Comparison of ENCODE assay signal across 8 mouse cellular contexts in the genomic region with DNA sequence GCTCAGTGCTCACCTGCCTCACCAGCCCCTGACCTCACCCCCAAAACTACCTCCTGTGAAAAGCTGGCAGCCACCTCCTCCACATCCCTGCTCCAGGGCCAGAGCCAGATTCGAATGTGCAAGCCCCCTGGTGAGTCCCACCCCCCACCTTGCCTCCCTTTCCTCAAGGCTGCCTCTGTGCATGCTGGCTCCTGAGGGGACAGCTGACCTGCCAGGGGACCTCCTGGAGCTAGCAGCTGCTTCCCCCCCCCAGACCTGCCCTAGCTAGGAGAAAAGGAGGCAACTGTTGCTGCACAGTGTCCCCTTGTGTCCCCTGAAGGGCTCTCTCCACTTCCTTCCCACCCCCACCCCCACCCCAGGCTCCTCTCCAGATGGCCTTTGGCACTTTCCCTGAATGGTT. TPM values are rescaled to one million over a fixed set of nuclear protein-coding genes. Genes with fewer than 3 reads are reported as not detected.
DNase-seq lines count a peak whose midpoint lies in the region; ATAC-seq and TF ChIP-seq lines count a peak whose summit lies in the region.

No protein-coding gene starts in this region.

- ATAC-seq in heart, embryonic 15.5 days (replicated peaks; ENCODE audit: insufficient number of reproducible peaks, insufficient read depth, low FRiP score, low read depth) = no peak
- no peak for ATAC-seq in forebrain, embryonic 14.5 days
- no peak for ATAC-seq in limb, embryonic 15.5 days (ENCODE audit: insufficient number of reproducible peaks, low FRiP score, low TSS enrichment, low read depth)

- no peak overlapping the region for H3K9ac ChIP-seq in heart, embryonic 15.5 days
- no peak overlapping the region for H3K9ac ChIP-seq in CH12.LX (ENCODE audit: insufficient read depth, low read depth)
- no peak overlapping the region; the same call in 1 of the 2 replicates for H3K9ac ChIP-seq in forebrain, embryonic 14.5 days (ENCODE audit: low read length)
- H3K9ac ChIP-seq in limb, embryonic 15.5 days = no peak overlapping the region

- no peak for DNase-seq in heart, adult 11 months
- DNase-seq in CH12.LX (ENCODE audit: extremely low read depth) = no peak
- DNase-seq in forebrain, embryonic 14.5 days (ENCODE audit: low spot score) = no peak
- no peak for DNase-seq in embryo, embryonic 10 days (ENCODE audit: low spot score)
- DNase-seq in spleen, adult 18-20 months = no peak
- DNase-seq in kidney, adult 2 months = no peak

- H3K9me3 ChIP-seq in heart, embryonic 15.5 days (replicated peaks) = no peaks in the 10 kb centered on the region
- H3K9me3 ChIP-seq in CH12.LX (replicated peaks; ENCODE audit: low read length) = no peaks in the 10 kb centered on the region
- no peaks in the 10 kb centered on the region for H3K9me3 ChIP-seq in forebrain, embryonic 14.5 days (replicated peaks; ENCODE audit: control insufficient read depth, low read length)
- H3K9me3 ChIP-seq in limb, embryonic 15.5 days = no peaks in the 10 kb centered on the region

- peaks cover 85% of the 10 kb centered on the region for H3K4me1 ChIP-seq in heart, embryonic 15.5 days (replicated peaks)
- H3K4me1 ChIP-seq in CH12.LX (ENCODE audit: control insufficient read depth in 1 of 2, insufficient read depth in 2 of 2) = peaks cover 22 to 63% of the 10 kb centered on the region in 2 experiments
- peaks cover 24% of the 10 kb centered on the region for H3K4me1 ChIP-seq in forebrain, embryonic 14.5 days (ENCODE audit: control insufficient read depth, insufficient read depth, low read length)
- peaks cover 86% of the 10 kb centered on the region for H3K4me1 ChIP-seq in limb, embryonic 15.5 days
- peaks cover 45% of the 10 kb centered on the region for H3K4me1 ChIP-seq in kidney, adult 2 months (ENCODE audit: control insufficient read depth, insufficient read depth, low read length)

- TF ChIP-seq RAD21 in CH12.LX (IDR thresholded peaks at IDR 0.05; ENCODE audit: low read depth, low read length) = no peak

- in situ Hi-C loops in CH12.LX (cut with MboI; ENCODE audit: low pct_ligation_motif_present, low pct_unique_long_range_greater_than_20kb, low sequenced_read_pairs) = no loop called here

- no peak overlapping the region for H3K4me3 ChIP-seq in heart, embryonic 15.5 days
- no peak overlapping the region for H3K4me3 ChIP-seq in CH12.LX (replicated peaks in 1 of 3; ENCODE audit: low read depth in 2 of 3, low read length in 2 of 3, poor library complexity in 1 of 3)
- no peak overlapping the region for H3K4me3 ChIP-seq in forebrain, embryonic 14.5 days (ENCODE audit: low read depth, low read length)
- no peak overlapping the region for H3K4me3 ChIP-seq in limb, embryonic 15.5 days
- no peak overlapping the region for H3K4me3 ChIP-seq in kidney, adult 2 months (ENCODE audit: insufficient read depth, low read depth, low read length)

- H3K27me3 ChIP-seq in heart, embryonic 15.5 days = no peaks in the 10 kb centered on the region
- H3K27me3 ChIP-seq in CH12.LX (replicated peaks) = no peaks in the 10 kb centered on the region
- H3K27me3 ChIP-seq in forebrain, embryonic 14.5 days (replicated peaks; ENCODE audit: control insufficient read depth, insufficient read depth, low read length) = no peaks in the 10 kb centered on the region
- no peaks in the 10 kb centered on the region for H3K27me3 ChIP-seq in limb, embryonic 15.5 days
- H3K27me3 ChIP-seq in kidney, adult 2 months (replicated peaks; ENCODE audit: control insufficient read depth, insufficient read depth, low read length) = no peaks in the 10 kb centered on the region

- peak overlapping the region; percentile 44 for H3K27ac ChIP-seq in heart, embryonic 15.5 days
- H3K27ac ChIP-seq in CH12.LX (ENCODE audit: insufficient read depth, low read depth) = peak overlapping the region; percentile 24; the same call in 1 of the 2 replicates
- peak overlapping the region; percentile 33; the same call in 1 of the 2 replicates for H3K27ac ChIP-seq in forebrain, embryonic 14.5 days (ENCODE audit: low read depth, low read length)
- peak overlapping the region; percentile 77 for H3K27ac ChIP-seq in limb, embryonic 15.5 days
- H3K27ac ChIP-seq in kidney, adult 2 months (ENCODE audit: insufficient read depth, low read depth, low read length) = no peak overlapping the region

- H3K36me3 ChIP-seq in heart, embryonic 15.5 days = peaks cover 53% of the 10 kb centered on the region
- peaks cover 40 to 51% of the 10 kb centered on the region in 2 experiments for H3K36me3 ChIP-seq in CH12.LX (replicated peaks in 1 of 2; ENCODE audit: control insufficient read depth in 1 of 2, insufficient read depth in 1 of 2, low read length in 1 of 2)
- H3K36me3 ChIP-seq in forebrain, embryonic 14.5 days (ENCODE audit: control insufficient read depth, insufficient read depth, low read length) = peaks cover 77% of the 10 kb centered on the region
- H3K36me3 ChIP-seq in limb, embryonic 15.5 days = peaks cover 58% of the 10 kb centered on the region
- peaks cover 21% of the 10 kb centered on the region for H3K36me3 ChIP-seq in kidney, adult 2 months (ENCODE audit: control insufficient read depth, insufficient read depth, low read length)

- H3K4me2 ChIP-seq in heart, embryonic 15.5 days = no peak overlapping the region
- H3K4me2 ChIP-seq in CH12.LX (ENCODE audit: insufficient read depth, low read depth, poor library complexity, severe bottlenecking) = no peak overlapping the region
- 0 out of 2 replicates have a peak overlapping the region, but pooled peaks have one; percentile 9 for H3K4me2 ChIP-seq in forebrain, embryonic 14.5 days (ENCODE audit: low read length)
- no peak overlapping the region for H3K4me2 ChIP-seq in limb, embryonic 15.5 days

- dilution Hi-C loops in CH12.LX (cut with MboI; ENCODE audit: extremely low pct_ligation_motif_present, extremely low pct_unique_long_range_greater_than_20kb, low sequenced_read_pairs) = no loop called here

- no peak for TF ChIP-seq POLR2A in CH12.LX (IDR thresholded peaks at IDR 0.05; ENCODE audit: low read depth, low read length)
- TF ChIP-seq POLR2A in kidney, adult 2 months (IDR thresholded peaks at IDR 0.05; ENCODE audit: low read depth, low read length) = no peak

- TF ChIP-seq EP300 in CH12.LX (IDR thresholded peaks at IDR 0.05; ENCODE audit: low read length) = no peak

- 59% methylated on average over 1 of the region's 1 CpGs for WGBS in heart, embryonic 15.5 days
- 53% methylated on average over 1 of the region's 1 CpGs for WGBS in forebrain, embryonic 14.5 days
- 36% methylated on average over 1 of the region's 1 CpGs for whole genome bisulfite sequencing in limb, embryonic 15.5 days
- WGBS in kidney, adult 2 months = 16% methylated on average over 1 of the region's 1 CpGs

- TF ChIP-seq CTCF in CH12.LX (conservative IDR thresholded peaks at IDR 0.05 in 1 of 2, IDR thresholded peaks at IDR 0.05 in 1 of 2; ENCODE audit: low read depth in 2 of 2, low read length in 2 of 2) = no peak
- TF ChIP-seq CTCF in kidney, adult 2 months (conservative IDR thresholded peaks at IDR 0.05; ENCODE audit: insufficient read depth, insufficient read length, low read depth, low read length) = no peak

- peaks cover 15% of the 10 kb centered on the region for H3K79me2 ChIP-seq in CH12.LX (replicated peaks; ENCODE audit: control insufficient read depth, extremely low read depth, insufficient read depth, poor library complexity, severe bottlenecking)

RNA-seq across cellular contexts. Expression of gene Midn, which starts 7.2 kb away (rescaled TPM):
- 11.6 and 16.8 TPM in 2 replicates for polyA plus RNA-seq in heart, embryonic 15.5 days (2015; fragmentation: Nextera tagmentation; extraction: Ambion mirVana)
- total RNA-seq in CH12.LX (2012; rRNA removed) = 11.6 and 16.2 TPM in 2 replicates
- total RNA-seq in CH12.LX (2014; rRNA removed) = 3.9 and 4.7 TPM in 2 replicates
- polyA plus RNA-seq in CH12.LX (2012; ENCODE audit: insufficient read length, low read depth) = 25.2 and 33.2 TPM in 2 replicates
- polyA plus RNA-seq in forebrain, embryonic 14.5 days (2014; fragmentation: Nextera tagmentation; extraction: Ambion mirVana) = 67.0 and 73.6 TPM in 2 replicates
- 13.4 and 14.0 TPM in 2 replicates for polyA plus RNA-seq in limb, embryonic 15.5 days (2015; fragmentation: Nextera tagmentation; extraction: Ambion mirVana)
- 65.6 and 67.0 TPM in 2 replicates for polyA plus RNA-seq in kidney, adult 2 months (2012; rRNA removed)

RNA-seq across cellular contexts. Expression of gene Cirbp, which starts 10.5 kb away (rescaled TPM):
- 86.7 and 90.2 TPM in 2 replicates for polyA plus RNA-seq in heart, embryonic 15.5 days (2015; fragmentation: Nextera tagmentation; extraction: Ambion mirVana)
- total RNA-seq in CH12.LX (2012; rRNA removed) (28.3 and 34.4 TPM in 2 replicates), CH12.LX (2014; rRNA removed) (27.0 and 31.9 TPM in 2 replicates)
- polyA plus RNA-seq in CH12.LX (2012; ENCODE audit: insufficient read length, low read depth) = 40.2 and 45.9 TPM in 2 replicates
- 239 and 266 TPM in 2 replicates for polyA plus RNA-seq in forebrain, embryonic 14.5 days (2014; fragmentation: Nextera tagmentation; extraction: Ambion mirVana)
- 102 and 103 TPM in 2 replicates for polyA plus RNA-seq in limb, embryonic 15.5 days (2015; fragmentation: Nextera tagmentation; extraction: Ambion mirVana)
- polyA plus RNA-seq in kidney, adult 2 months (2012; rRNA removed) = 86.7 and 87.8 TPM in 2 replicates

RNA-seq across cellular contexts. Expression of gene Cbarp, which starts 14.6 kb away (rescaled TPM):
- polyA plus RNA-seq in heart, embryonic 15.5 days (2015; fragmentation: Nextera tagmentation; extraction: Ambion mirVana) = 1.7 and 2.9 TPM in 2 replicates
- 2.3 and 2.6 TPM in 2 replicates for total RNA-seq in CH12.LX (2012; rRNA removed)
- 0.09 and 0.19 TPM in 2 replicates for total RNA-seq in CH12.LX (2014; rRNA removed)
- polyA plus RNA-seq in CH12.LX (2012; ENCODE audit: insufficient read length, low read depth) = 1.7 and 2.4 TPM in 2 replicates
- polyA plus RNA-seq in forebrain, embryonic 14.5 days (2014; fragmentation: Nextera tagmentation; extraction: Ambion mirVana) = 41.0 and 42.4 TPM in 2 replicates
- 5.9 and 6.8 TPM in 2 replicates for polyA plus RNA-seq in limb, embryonic 15.5 days (2015; fragmentation: Nextera tagmentation; extraction: Ambion mirVana)
- polyA plus RNA-seq in kidney, adult 2 months (2012; rRNA removed) = 8.1 and 8.7 TPM in 2 replicates

RNA-seq across cellular contexts. Expression of gene Atp5d, which starts 16.8 kb away (rescaled TPM):
- polyA plus RNA-seq in heart, embryonic 15.5 days (2015; fragmentation: Nextera tagmentation; extraction: Ambion mirVana) = 861 and 962 TPM in 2 replicates
- total RNA-seq in CH12.LX (2012; rRNA removed) (270 and 326 TPM in 2 replicates), CH12.LX (2014; rRNA removed) (85.8 and 106 TPM in 2 replicates)
- 306 and 352 TPM in 2 replicates for polyA plus RNA-seq in CH12.LX (2012; ENCODE audit: insufficient read length, low read depth)
- polyA plus RNA-seq in forebrain, embryonic 14.5 days (2014; fragmentation: Nextera tagmentation; extraction: Ambion mirVana) = 412 and 467 TPM in 2 replicates
- polyA plus RNA-seq in limb, embryonic 15.5 days (2015; fragmentation: Nextera tagmentation; extraction: Ambion mirVana) = 494 and 537 TPM in 2 replicates
- polyA plus RNA-seq in kidney, adult 2 months (2012; rRNA removed) = 1,948 and 2,036 TPM in 2 replicates

RNA-seq across cellular contexts. Expression of gene 1600002K03Rik, which starts 17.5 kb away (rescaled TPM):
- 7.7 and 9.1 TPM in 2 replicates for polyA plus RNA-seq in heart, embryonic 15.5 days (2015; fragmentation: Nextera tagmentation; extraction: Ambion mirVana)
- total RNA-seq in CH12.LX (2012; rRNA removed) = 30.5 and 37.7 TPM in 2 replicates
- total RNA-seq in CH12.LX (2014; rRNA removed) = 34.3 and 40.2 TPM in 2 replicates
- 19.3 and 21.9 TPM in 2 replicates for polyA plus RNA-seq in CH12.LX (2012; ENCODE audit: insufficient read length, low read depth)
- 7.2 and 9.0 TPM in 2 replicates for polyA plus RNA-seq in forebrain, embryonic 14.5 days (2014; fragmentation: Nextera tagmentation; extraction: Ambion mirVana)
- polyA plus RNA-seq in limb, embryonic 15.5 days (2015; fragmentation: Nextera tagmentation; extraction: Ambion mirVana) = 12.8 and 13.3 TPM in 2 replicates
- 7.9 and 11.2 TPM in 2 replicates for polyA plus RNA-seq in kidney, adult 2 months (2012; rRNA removed)
